Mouse (Mus musculus) olfactory bulb, adult 2 months (tissue): Measurements from ENCODE around the gene Bcar3.

ENCODE experiments used
- CTCF ChIP-seq: fragments of 200-500 bp; IDR thresholded peaks from 2 replicates; pipeline ENCODE4 v1.5.1; 2012; ENCODE audit warnings: low read depth, mild to moderate bottlenecking, low read length, moderate library complexity; ENCODE audit not compliant: insufficient read depth
- POLR2A ChIP-seq: fragments of 200-500 bp; IDR thresholded peaks from 2 replicates; pipeline ENCODE4 v1.6.1; 2012; ENCODE audit warnings: mild to moderate bottlenecking, low read depth, low read length, moderate library complexity; ENCODE audit not compliant: insufficient read depth

GRCm38 (mm10) chr3:122396957-122397356, 103.0 kb downstream of the Bcar3 start:
- TF ChIP-seq CTCF = no peak
- no peak for TF ChIP-seq POLR2A
